Mouse (Mus musculus): ENCODE results near the gene Gm26558. TPM values are rescaled to one million over a fixed set of nuclear protein-coding genes. Genes with fewer than 3 reads are reported as not detected.

Gm26558 gene
- polyA plus RNA-seq (2014; fragmentation: Illumina TruSeq; extraction: RNeasy Lipid Tissue Mini Kit (QIAGEN cat#74804); ENCODE audit: low read depth, low replicate concordance): not detected

DNA sequence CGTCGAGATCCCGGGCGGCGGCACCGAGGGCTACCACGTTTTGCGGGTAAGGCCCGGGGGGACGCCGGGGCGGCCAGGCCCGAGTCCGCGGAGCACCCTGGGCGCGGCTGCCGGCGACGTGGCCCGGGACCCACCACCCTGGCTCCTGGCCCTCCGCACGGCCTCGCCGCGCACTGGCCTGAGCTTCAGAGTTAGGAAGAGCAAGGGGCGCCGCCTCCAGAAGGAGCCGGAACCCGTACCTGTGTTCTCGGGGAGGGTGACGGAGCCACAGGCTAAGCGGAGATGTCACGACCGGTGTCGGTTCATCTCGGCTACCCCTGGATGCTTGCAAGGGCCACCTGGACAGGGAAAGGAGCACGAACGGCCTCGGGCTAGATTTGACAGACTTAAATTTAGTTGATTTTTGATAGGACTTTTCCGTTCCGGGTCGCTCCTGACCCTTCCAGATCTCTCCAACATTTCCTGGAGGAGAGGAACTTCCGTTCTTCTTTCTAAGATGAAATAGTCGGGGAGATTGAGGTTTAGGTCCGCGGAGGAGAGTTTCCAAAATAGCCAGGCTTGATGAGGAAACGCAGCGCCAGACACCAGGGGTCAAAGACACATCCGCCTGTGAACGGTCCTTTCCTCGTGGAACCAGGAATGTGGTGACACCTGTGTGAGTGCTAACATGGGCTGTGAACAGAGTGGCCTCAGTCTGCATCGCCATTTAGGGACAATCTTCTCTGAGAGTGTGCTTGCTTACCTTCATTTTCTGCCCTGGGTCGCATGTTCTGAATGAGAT lies at the start of gene Gm26558:
TSS of gene Gm26558 (minus strand) at position 394 of the 781 bp plus-strand sequence.

DNA sequence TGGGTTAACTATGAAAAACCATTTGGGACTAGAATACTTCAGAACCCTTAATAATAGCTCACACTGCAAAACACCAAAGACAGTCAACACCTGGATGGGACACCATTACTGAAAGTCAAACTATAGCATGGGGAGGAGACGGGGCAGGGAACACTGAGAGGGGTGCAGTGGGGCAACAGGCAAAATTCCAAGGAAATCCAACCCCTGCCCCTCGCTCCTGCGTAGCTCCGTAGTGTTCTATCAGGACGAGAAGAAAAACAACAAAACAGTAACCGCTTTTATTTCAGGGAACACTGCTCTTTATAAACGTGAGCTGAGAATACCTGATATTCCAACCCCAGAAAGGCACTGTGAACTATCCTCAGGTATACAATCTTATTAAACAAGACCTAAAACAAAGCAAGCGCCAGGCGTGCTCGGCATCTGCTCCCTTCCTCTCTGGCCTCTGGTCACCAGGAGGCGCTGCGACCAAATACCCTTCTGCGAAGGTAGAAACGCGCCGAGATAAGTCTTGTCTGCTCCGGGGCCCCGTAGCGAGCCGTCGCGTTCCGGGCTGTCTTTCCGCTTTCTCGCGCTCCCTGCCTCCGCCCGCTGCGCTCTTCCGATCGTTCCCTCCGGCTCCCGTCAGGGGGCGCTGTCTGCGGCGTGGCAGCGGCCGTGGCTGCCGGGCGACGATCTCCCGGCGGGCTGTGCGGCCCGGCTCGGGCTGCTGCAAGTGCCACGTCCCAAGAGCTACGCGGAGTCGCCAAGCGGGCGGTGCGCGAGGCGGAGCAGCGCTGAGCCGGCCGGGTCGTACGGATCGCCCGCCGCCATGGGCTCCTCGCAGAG lies 807 bp downstream of the Gm26558 start, which contains the start of gene Gorasp2:
TSS of gene Gorasp2 (plus strand) at position 690 of the 828 bp plus-strand sequence.

Other genes starting within 250 kb of the Gm26558 start
- not detected for gene Sp5, start 187.2 kb downstream of the Gm26558 start, polyA plus RNA-seq (2014; fragmentation: Illumina TruSeq; extraction: RNeasy Lipid Tissue Mini Kit (QIAGEN cat#74804); ENCODE audit: low read depth, low replicate concordance)
- gene Erich2, start 153.3 kb downstream of the Gm26558 start, polyA plus RNA-seq (2014; fragmentation: Illumina TruSeq; extraction: RNeasy Lipid Tissue Mini Kit (QIAGEN cat#74804); ENCODE audit: low read depth, low replicate concordance): 0.25 TPM
- 0.41 TPM for gene Gad1, start 109.0 kb downstream of the Gm26558 start, polyA plus RNA-seq (2014; fragmentation: Illumina TruSeq; extraction: RNeasy Lipid Tissue Mini Kit (QIAGEN cat#74804); ENCODE audit: low read depth, low replicate concordance)
- gene Gorasp2, start 532 bp downstream of the Gm26558 start, polyA plus RNA-seq (2014; fragmentation: Illumina TruSeq; extraction: RNeasy Lipid Tissue Mini Kit (QIAGEN cat#74804); ENCODE audit: low read depth, low replicate concordance): 85.2 TPM
- gene Tlk1, start 163.6 kb upstream of the Gm26558 start, polyA plus RNA-seq (2014; fragmentation: Illumina TruSeq; extraction: RNeasy Lipid Tissue Mini Kit (QIAGEN cat#74804); ENCODE audit: low read depth, low replicate concordance): 189 TPM

All from sigmoid colon, adult 10 weeks (tissue).